Mouse (Mus musculus) heart, embryonic 12.5 days (tissue): ENCODE data around the gene Eif4g3. TPM values are rescaled to one million over a fixed set of nuclear protein-coding genes. Genes with fewer than 3 reads are reported as not detected.
A peak's percentile ranks its signal among the peaks of the same experiment; 100 is the strongest.

Experiments used
- ATAC-seq: fragments of 200-750 bp; cut with Nextera tagmentation; 2 replicates; pipeline ENCODE4 v1.8.0; 2017; ENCODE audit warnings: moderate TSS enrichment, moderate library complexity; ENCODE audit not compliant: insufficient number of reproducible peaks, low FRiP score
- H3K27ac ChIP-seq: fragments of 300-500 bp; sonication (generic); 2 replicates; pipeline ENCODE4 v1.5.1; 2016; ENCODE audit warnings: mild to moderate bottlenecking, moderate library complexity; ENCODE audit not compliant: poor library complexity, severe bottlenecking
- H3K27me3 ChIP-seq: fragments of 300-500 bp; sonication (generic); replicated peaks from 2 replicates; pipeline ENCODE4 v1.6.1; 2016; ENCODE audit warnings: mild to moderate bottlenecking, moderate library complexity
- H3K36me3 ChIP-seq: fragments of 300-500 bp; sonication (generic); 2 replicates; pipeline ENCODE4 v1.6.1; 2016; ENCODE audit warnings: mild to moderate bottlenecking, moderate library complexity
- H3K4me1 ChIP-seq: fragments of 300-500 bp; sonication (generic); replicated peaks from 2 replicates; pipeline ENCODE4 v1.6.1; 2016; ENCODE audit warnings: mild to moderate bottlenecking
- H3K4me2 ChIP-seq: fragments of 300-500 bp; sonication (generic); 2 replicates; pipeline ENCODE4 v1.6.1; 2016; ENCODE audit warnings: mild to moderate bottlenecking, moderate library complexity
- H3K4me3 ChIP-seq: fragments of 300-500 bp; sonication (generic); 2 replicates; pipeline ENCODE4 v1.5.1; 2016; ENCODE audit warnings: mild to moderate bottlenecking
- H3K9ac ChIP-seq: fragments of 300-500 bp; sonication (generic); 2 replicates; pipeline ENCODE4 v1.6.1; 2016; ENCODE audit warnings: mild to moderate bottlenecking, moderate library complexity
- H3K9me3 ChIP-seq: fragments of 300-500 bp; sonication (generic); replicated peaks from 2 replicates; pipeline ENCODE4 v1.6.1; 2016; ENCODE audit warnings: mild to moderate bottlenecking, moderate library complexity
- WGBS: fragments of 180-500 bp; shearing (Covaris S2); methylation state at CpG from one replicate; pipeline ENCODE4 v1.1.7; 2016; 5-methylcytosine and 5-hydroxymethylcytosine counted together
- polyA plus RNA-seq: library from polyadenylated mRNA; unstranded; fragments of >200 nt; fragmentation: Nextera tagmentation; extraction: Ambion mirVana; gene quantifications from 2 replicates; pipeline ENCODE4 v1.2.1, GENCODE M21; 2016

Gene Eif4g3
- polyA plus RNA-seq, 1 experiment from 2014 or later = 32.7 TPM

DNA sequence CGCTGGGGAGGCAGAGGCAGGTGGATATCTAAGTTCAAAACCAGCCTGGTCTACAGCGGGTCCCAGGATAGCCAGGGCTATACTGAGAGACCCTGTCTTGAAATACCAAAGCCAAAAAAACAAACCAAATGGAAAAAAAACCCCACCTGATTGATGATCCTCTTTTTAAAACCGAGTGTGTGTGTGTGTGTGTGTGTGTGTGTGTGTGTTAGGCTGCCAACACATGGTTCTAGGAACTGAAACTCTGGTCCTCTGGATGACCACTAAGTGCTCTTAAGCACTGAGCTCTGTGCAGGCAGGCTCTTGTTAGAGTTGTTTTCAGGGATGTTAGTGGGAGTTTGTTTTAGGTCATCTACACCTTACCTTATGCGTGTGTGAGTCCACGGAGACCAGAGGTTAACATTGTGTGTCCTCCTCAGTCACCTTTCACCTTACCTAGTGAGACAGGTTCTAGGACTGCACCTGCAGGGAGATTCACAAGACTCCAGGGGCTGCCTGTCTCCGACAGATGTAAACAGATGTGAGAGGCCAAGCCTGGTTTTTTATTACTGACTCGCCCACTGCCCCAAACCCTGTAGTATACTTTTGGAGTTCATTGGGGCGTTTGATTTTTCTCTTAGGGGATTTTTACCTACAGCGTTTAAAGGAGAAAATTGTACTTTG is 14.3 kb downstream of the Eif4g3 start:
- peaks cover 60% of the 10 kb centered on the region for H3K36me3 ChIP-seq

DNA sequence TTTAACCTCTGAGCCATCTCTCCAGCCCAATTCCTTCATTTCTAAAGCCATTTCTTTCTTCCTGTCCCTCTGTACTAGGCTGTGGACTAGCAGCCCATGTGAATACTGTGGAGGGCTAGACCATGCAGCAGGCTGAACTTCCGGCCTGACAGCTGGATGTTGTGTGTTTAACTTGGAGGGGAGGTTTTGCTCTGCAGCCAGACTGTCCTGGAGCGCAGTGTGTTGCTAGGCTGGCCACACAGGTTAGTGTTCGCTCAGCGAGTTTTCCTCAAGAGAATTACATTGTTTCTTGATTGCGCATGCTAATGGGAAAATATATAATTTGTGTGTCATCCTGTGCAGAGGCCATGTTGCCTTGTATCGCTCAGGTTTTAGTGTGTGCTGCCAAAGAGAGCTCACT is 15.8 kb downstream of the Eif4g3 start:
- no peaks in the 10 kb centered on the region for H3K27me3 ChIP-seq
- no peak overlapping the region for H3K4me2 ChIP-seq
- no peak overlapping the region for H3K4me3 ChIP-seq
- 93% methylated on average over 6 of the region's 6 CpGs for WGBS
- no peak overlapping the region for H3K27ac ChIP-seq
- no peaks in the 10 kb centered on the region for H3K4me1 ChIP-seq
- no peaks in the 10 kb centered on the region for H3K9me3 ChIP-seq
- no peak overlapping the region for H3K9ac ChIP-seq
- no peak for ATAC-seq
- peaks cover 61% of the 10 kb centered on the region for H3K36me3 ChIP-seq

More for the DNA sequence above, 14.3 kb downstream of the Eif4g3 start:
- Histone ChIP-seq H3K4me3 (no peak overlapping the region), H3K4me1 (0 out of 2 replicates have a peak, but pooled peaks cover 5% of the 10 kb centered on the region), H3K4me2 (no peak overlapping the region), H3K9ac (no peak overlapping the region), H3K27me3 (no peaks in the 10 kb centered on the region), H3K27ac (no peak overlapping the region), H3K9me3 (no peaks in the 10 kb centered on the region)
- 88% methylated on average over 9 of the region's 9 CpGs for WGBS
- ATAC-seq = no peak

DNA sequence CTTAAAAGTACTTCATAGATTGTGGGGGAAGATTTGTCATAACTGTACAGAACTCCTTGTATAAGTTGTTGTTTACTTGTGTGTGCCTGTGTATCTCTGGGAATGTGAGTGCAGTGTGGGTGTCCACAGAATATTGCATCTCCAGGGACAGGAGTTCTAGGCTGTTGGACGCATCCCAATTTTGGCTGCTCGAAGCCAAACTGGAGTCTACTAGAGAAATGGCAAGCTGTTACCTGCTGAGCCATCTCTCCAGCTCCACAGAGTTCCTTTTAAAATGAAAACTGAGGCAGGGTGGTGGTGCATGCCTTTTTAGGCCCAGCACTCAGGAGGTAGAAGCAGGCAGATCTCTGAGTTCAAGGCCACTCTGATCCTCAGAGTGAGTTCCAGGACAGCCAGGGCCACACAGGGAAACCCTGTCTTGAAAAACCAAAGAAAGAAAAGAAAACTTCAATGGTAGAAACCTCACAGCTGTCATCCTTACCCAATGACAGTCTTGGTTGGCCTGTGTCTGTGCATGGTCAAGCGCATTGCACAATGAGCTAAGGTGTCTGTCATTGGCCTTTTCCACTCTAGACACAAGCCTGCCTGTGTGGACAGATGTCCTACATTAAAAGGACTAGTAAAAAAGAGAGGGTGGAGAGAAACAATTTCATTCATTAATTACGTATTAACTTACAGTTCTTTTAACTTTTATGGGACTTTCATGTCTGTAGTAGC is 17.1 kb downstream of the Eif4g3 start:
- 96% methylated on average over 4 of the region's 4 CpGs for WGBS
- Histone ChIP-seq H3K4me3 (no peak overlapping the region), H3K36me3 (peaks cover 66% of the 10 kb centered on the region), H3K27me3 (no peaks in the 10 kb centered on the region), H3K9ac (no peak overlapping the region), H3K4me2 (no peak overlapping the region), H3K9me3 (no peaks in the 10 kb centered on the region), H3K4me1 (no peaks in the 10 kb centered on the region), H3K27ac (no peak overlapping the region)
- ATAC-seq = no peak

DNA sequence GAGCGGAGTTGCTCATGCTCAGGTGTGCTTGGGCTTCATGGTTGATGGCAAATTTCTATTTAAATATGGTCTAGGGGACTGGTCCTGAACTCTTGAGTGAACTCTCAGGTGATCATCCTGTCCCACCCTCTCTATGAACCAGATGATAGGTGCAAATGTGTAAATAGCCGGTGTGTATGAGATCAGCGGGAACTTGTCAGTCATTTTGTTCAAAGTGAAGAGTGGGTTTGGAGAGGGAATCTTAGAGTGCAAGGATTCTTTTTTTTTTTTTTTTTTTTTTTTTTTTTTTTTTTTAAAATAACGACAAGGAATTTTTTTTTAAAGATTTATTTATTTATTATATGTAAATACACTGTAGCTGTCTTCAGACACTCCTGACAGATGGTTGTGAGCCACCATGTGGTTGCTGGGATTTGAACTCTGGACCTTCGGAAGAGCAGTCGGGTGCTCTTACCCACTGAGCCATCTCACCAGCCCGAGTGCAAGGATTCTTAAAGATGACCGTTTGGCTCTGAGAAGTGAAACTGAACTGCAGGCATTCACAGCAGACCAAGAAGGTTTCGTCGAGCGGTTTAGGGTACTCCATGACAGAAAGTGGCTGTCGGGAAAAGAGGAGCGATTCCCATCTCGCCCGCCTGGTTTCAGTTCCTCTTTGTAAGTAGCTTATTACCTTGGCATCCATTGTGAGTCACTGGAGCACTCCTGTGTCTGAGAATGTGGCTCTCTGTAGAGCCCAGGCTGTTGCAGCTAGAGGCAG is 21.1 kb downstream of the Eif4g3 start:
- Histone ChIP-seq H3K36me3 (peaks cover 78% of the 10 kb centered on the region), H3K27ac (no peak overlapping the region), H3K4me1 (peaks cover 16% of the 10 kb centered on the region), H3K4me2 (no peak overlapping the region), H3K27me3 (no peaks in the 10 kb centered on the region), H3K9ac (no peak overlapping the region), H3K4me3 (no peak overlapping the region), H3K9me3 (no peaks in the 10 kb centered on the region)
- ATAC-seq = no peak
- 92% methylated on average over 15 of the region's 15 CpGs for WGBS

DNA sequence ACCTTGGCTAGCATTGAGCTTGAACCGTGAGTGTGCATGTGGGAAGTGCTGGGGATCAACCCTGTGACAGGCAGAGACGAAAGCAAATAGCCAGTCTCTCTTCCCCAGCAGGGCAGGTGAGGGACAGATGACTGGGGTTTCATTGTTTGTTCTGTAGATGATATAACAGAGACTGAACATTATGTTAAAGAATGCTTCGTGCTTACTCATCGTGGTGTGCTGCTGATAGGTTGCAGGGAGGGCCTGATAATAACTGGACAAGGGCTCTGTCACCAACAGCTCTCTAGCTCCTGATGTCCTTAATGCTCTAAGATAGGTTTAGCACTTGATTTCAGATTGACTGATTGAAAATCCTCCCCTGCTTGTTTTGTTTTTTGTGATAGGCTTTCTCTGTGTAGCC is 23.1 kb downstream of the Eif4g3 start:
- Histone ChIP-seq H3K4me1 (peaks cover 27% of the 10 kb centered on the region), H3K36me3 (peaks cover 66% of the 10 kb centered on the region), H3K27me3 (no peaks in the 10 kb centered on the region), H3K9ac (no peak overlapping the region), H3K4me2 (no peak overlapping the region), H3K27ac (no peak overlapping the region), H3K4me3 (no peak overlapping the region), H3K9me3 (no peaks in the 10 kb centered on the region)
- no peak for ATAC-seq
- 57% methylated on average over 4 of the region's 4 CpGs for WGBS

DNA sequence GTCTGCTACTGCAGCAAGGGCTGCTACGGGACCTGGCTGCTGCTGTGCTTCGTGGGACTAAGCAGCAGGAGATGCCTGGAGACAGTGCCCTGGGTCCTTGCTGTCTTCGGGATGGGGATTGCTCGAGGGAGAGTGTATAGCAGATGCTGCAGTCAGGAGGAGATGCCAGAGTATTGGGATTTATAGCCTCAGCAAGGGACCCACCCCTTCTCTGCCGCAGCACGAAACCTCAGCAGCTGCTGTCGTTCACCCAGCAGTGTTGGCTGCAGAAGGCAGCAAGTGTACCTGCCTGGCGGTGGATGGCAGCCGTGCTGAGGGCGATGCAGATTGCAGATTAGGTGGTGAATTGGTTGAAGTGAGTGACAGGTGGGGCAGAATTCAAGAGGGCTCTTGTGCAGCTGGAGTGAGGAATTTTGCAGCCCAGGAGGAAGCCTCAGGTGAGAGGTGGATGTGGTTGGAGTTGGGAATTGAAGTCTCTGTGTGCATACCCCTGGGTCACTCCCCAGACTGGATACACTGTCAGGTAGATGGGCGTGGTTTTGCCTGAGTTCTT is 24.3 kb downstream of the Eif4g3 start:
- Histone ChIP-seq H3K36me3 (peaks cover 54% of the 10 kb centered on the region), H3K27me3 (no peaks in the 10 kb centered on the region), H3K27ac (no peak overlapping the region), H3K4me3 (no peak overlapping the region), H3K4me2 (no peak overlapping the region), H3K9ac (0 out of 2 replicates have a peak overlapping the region, but pooled peaks have one; percentile 2), H3K4me1 (peaks cover 32% of the 10 kb centered on the region), H3K9me3 (no peaks in the 10 kb centered on the region)
- 81% methylated on average over 11 of the region's 11 CpGs for WGBS
- ATAC-seq = no peak

DNA sequence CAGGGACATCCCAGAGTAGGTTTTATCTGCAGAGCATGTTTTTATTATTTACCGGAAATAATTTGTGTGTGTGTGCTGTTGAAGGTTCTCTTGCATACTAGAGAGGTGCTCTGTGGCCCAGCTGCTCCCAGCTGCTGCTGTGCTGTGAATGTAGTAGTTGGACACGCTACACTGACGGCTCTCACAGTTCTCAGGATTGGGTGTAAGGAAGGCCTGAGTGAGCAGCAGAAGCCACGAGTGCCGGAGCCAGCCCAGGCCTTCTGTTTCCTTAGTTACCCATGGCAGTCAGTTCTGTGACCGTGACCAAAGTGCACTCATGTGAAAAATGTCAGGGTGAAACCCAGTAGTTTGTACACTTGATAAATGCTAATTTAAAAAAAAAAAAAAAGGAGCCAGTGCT is 25.2 kb downstream of the Eif4g3 start:
- no peak overlapping the region for H3K27ac ChIP-seq
- peaks cover 46% of the 10 kb centered on the region for H3K36me3 ChIP-seq
- no peaks in the 10 kb centered on the region for H3K27me3 ChIP-seq
- no peak overlapping the region for H3K4me2 ChIP-seq
- H3K9me3 ChIP-seq = no peaks in the 10 kb centered on the region
- ATAC-seq = no peak
- 82% methylated on average over 6 of the region's 6 CpGs for WGBS
- H3K4me3 ChIP-seq = no peak overlapping the region
- peaks cover 33% of the 10 kb centered on the region for H3K4me1 ChIP-seq
- no peak overlapping the region for H3K9ac ChIP-seq

GRCm38 (mm10) chr4:138020231-138020630 is 27.4 kb downstream of the Eif4g3 start:
- Histone ChIP-seq H3K36me3 (peaks cover 32% of the 10 kb centered on the region), H3K4me3 (no peak overlapping the region), H3K4me2 (no peak overlapping the region), H3K27me3 (no peaks in the 10 kb centered on the region), H3K9me3 (no peaks in the 10 kb centered on the region), H3K9ac (no peak overlapping the region), H3K4me1 (peaks cover 54% of the 10 kb centered on the region), H3K27ac (no peak overlapping the region)
- WGBS = 72% methylated on average over 6 of the region's 6 CpGs
- no peak for ATAC-seq

DNA sequence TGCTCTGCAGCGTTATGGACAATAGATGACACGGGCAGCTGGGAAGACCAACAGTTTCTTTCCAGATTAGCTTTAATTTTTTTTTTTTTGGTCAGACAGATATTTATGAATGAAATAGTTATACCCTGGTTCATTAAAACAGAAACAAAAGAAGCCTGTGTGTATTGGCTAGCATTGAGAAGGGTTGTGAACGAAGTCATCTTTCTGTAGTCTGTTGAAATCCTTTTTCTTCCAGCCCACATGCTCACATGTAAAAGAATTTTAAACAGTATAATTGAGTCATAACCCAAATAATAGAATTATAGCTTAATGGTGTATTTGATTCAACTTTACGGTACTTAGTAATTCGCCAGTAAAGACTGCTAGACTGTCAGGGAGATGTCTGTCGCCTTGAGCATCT is 28.8 kb downstream of the Eif4g3 start:
- H3K4me3 ChIP-seq = no peak overlapping the region
- peaks cover 46% of the 10 kb centered on the region for H3K4me1 ChIP-seq
- H3K36me3 ChIP-seq = peaks cover 33% of the 10 kb centered on the region
- no peaks in the 10 kb centered on the region for H3K27me3 ChIP-seq
- ATAC-seq = no peak
- H3K4me2 ChIP-seq = no peak overlapping the region
- H3K9ac ChIP-seq = no peak overlapping the region
- WGBS = 84% methylated on average over 6 of the region's 6 CpGs
- H3K9me3 ChIP-seq = no peaks in the 10 kb centered on the region
- no peak overlapping the region for H3K27ac ChIP-seq

GRCm38 (mm10) chr4:138022761-138023160 is 29.9 kb downstream of the Eif4g3 start:
- Histone ChIP-seq H3K27me3 (no peaks in the 10 kb centered on the region), H3K4me2 (no peak overlapping the region), H3K4me3 (no peak overlapping the region), H3K4me1 (peaks cover 39% of the 10 kb centered on the region), H3K9me3 (no peaks in the 10 kb centered on the region), H3K36me3 (peaks cover 31% of the 10 kb centered on the region), H3K9ac (no peak overlapping the region), H3K27ac (no peak overlapping the region)
- ATAC-seq = no peak
- 84% methylated on average over 2 of the region's 2 CpGs for WGBS
